9 mouse cellular contexts compared by ENCODE assay signal in the genomic region with DNA sequence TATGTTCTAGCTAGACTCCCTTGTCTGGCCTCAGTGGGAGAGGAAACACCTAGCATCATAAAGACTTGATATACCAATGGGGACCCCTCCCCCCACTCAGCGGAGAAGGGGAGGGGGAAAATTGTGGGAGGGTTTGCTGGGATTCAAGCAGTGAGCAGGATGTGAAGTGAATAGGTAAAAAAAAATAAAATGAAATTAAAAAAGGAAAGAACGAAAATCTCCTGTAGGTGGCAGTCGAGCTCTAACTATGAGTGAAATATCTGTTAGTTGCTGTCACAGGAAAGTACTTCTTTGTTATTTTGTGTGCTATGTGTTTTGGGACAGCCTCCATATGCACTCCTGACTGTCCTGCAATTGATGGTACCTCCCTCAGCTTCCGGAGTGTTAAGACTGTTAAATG.
DNase-seq lines count a peak whose midpoint lies in the region; ATAC-seq and TF ChIP-seq lines count a peak whose summit lies in the region.
"Had no signal": no experiment of that assay in that cellular context is flagged by ENCODE, and none has a peak within 500 bp of the region (broad histone marks: within the 10 kb centered on the region; RNA-seq: fewer than 3 reads in every experiment).

No protein-coding gene starts in this region.

- no peak for DNase-seq in lung, adult 2 months
- no peak for DNase-seq in lung, adult 18-20 months
- peak; percentile 22 for DNase-seq in brain, embryonic 18.5 days (ENCODE audit: low read depth, low spot score)
- DNase-seq in midbrain, postnatal 0 days (ENCODE audit: low spot score): peak; percentile 75
- no peak for DNase-seq in yolk sac, embryonic 10.5 days (ENCODE audit: low spot score)

- TF ChIP-seq CTCF in lung, adult 2 months (IDR thresholded peaks at IDR 0.05; ENCODE audit: insufficient read depth, low read length): peak; percentile 21; the same call in 1 of the 2 replicates
- TF ChIP-seq CTCF in midbrain, postnatal 0 days (IDR thresholded peaks at IDR 0.05): peak; percentile 74

- no peak overlapping the region for H3K4me2 ChIP-seq in hindbrain, embryonic 13.5 days
- H3K4me2 ChIP-seq in midbrain, postnatal 0 days (ENCODE audit: low read depth, low read length, poor library complexity, severe bottlenecking): no peak overlapping the region
- H3K4me2 ChIP-seq: embryonic facial prominence, embryonic 13.5 days; limb, embryonic 13.5 days had no signal

- H3K36me3 ChIP-seq in hindbrain, embryonic 13.5 days: no peaks in the 10 kb centered on the region
- no peaks in the 10 kb centered on the region for H3K36me3 ChIP-seq in midbrain, postnatal 0 days (ENCODE audit: insufficient read depth, low read length)
- H3K36me3 ChIP-seq: embryonic facial prominence, embryonic 13.5 days; limb, embryonic 13.5 days had no signal

- no peak for TF ChIP-seq POLR2A in lung, adult 2 months (IDR thresholded peaks at IDR 0.05; ENCODE audit: borderline replicate concordance, extremely low read depth, low read depth, low read length)

- no peak overlapping the region for H3K9ac ChIP-seq in hindbrain, embryonic 13.5 days
- H3K9ac ChIP-seq in midbrain, postnatal 0 days (replicated peaks; ENCODE audit: low read length, poor library complexity, severe bottlenecking): no peak overlapping the region
- H3K9ac ChIP-seq: embryonic facial prominence, embryonic 13.5 days; limb, embryonic 13.5 days had no signal

- no peaks in the 10 kb centered on the region for H3K27me3 ChIP-seq in hindbrain, embryonic 13.5 days
- no peaks in the 10 kb centered on the region for H3K27me3 ChIP-seq in midbrain, postnatal 0 days (ENCODE audit: insufficient read depth, low read length)
- H3K27me3 ChIP-seq: embryonic facial prominence, embryonic 13.5 days had no signal

- H3K27ac ChIP-seq in hindbrain, embryonic 13.5 days: no peak overlapping the region
- no peak overlapping the region for H3K27ac ChIP-seq in midbrain, postnatal 0 days (ENCODE audit: low read depth, low read length)
- H3K27ac ChIP-seq: embryonic facial prominence, embryonic 13.5 days; limb, embryonic 13.5 days had no signal

- ATAC-seq in hindbrain, embryonic 13.5 days (ENCODE audit: low FRiP score): peak; percentile 17; the same call in 1 of the 2 replicates
- no peak for ATAC-seq in midbrain, postnatal 0 days (ENCODE audit: low FRiP score)
- ATAC-seq in monocyte, adult 5-6 weeks (replicated peaks; ENCODE audit: insufficient number of reproducible peaks, low FRiP score, low TSS enrichment, poor library complexity, severe bottlenecking): no peak

- H3K4me1 ChIP-seq in lung, adult 2 months (ENCODE audit: control insufficient read depth, insufficient read depth, low read length): no peaks in the 10 kb centered on the region
- no peaks in the 10 kb centered on the region for H3K4me1 ChIP-seq in hindbrain, embryonic 13.5 days (replicated peaks)
- H3K4me1 ChIP-seq in midbrain, postnatal 0 days (ENCODE audit: insufficient read depth, low read length): no peaks in the 10 kb centered on the region

- no peaks in the 10 kb centered on the region for H3K9me3 ChIP-seq in hindbrain, embryonic 13.5 days
- no peaks in the 10 kb centered on the region for H3K9me3 ChIP-seq in midbrain, postnatal 0 days (ENCODE audit: low read length)
- H3K9me3 ChIP-seq: embryonic facial prominence, embryonic 13.5 days; limb, embryonic 13.5 days had no signal

- 13% methylated on average over 4 of the region's 4 CpGs for WGBS in lung, adult 2 months
- WGBS in hindbrain, embryonic 13.5 days: 16% methylated on average over 4 of the region's 4 CpGs
- WGBS in midbrain, postnatal 0 days: 13% methylated on average over 4 of the region's 4 CpGs

- no peak overlapping the region for H3K4me3 ChIP-seq in lung, adult 2 months (replicated peaks; ENCODE audit: extremely low read depth, low read depth, low read length)
- no peak overlapping the region for H3K4me3 ChIP-seq in hindbrain, embryonic 13.5 days
- H3K4me3 ChIP-seq in midbrain, postnatal 0 days (ENCODE audit: low read depth, low read length): no peak overlapping the region
- H3K4me3 ChIP-seq: embryonic facial prominence, embryonic 13.5 days; limb, embryonic 13.5 days had no signal

Comparison
In these comparisons a context has a peak if more than half of its experiments do, and no peak if none do; other contexts are left out.
1. DNase-seq: peak in brain, embryonic 18.5 days (single experiment) and midbrain, postnatal 0 days (single experiment); none in lung, adult 2 months (single experiment), lung, adult 18-20 months (0 of 2) and yolk sac, embryonic 10.5 days (single experiment).